Mouse (Mus musculus) cerebellum, adult 2 months (tissue): ENCODE results near the gene Tmprss11g. TPM values are rescaled to one million over a fixed set of nuclear protein-coding genes. Genes with fewer than 3 reads are reported as not detected.

Experiments
- DNase-seq, 2 experiments: peaks; one replicate each; pipeline ENCODE4 v3.0.0; 2021
- H3K27ac ChIP-seq: fragments of 200-500 bp; 2 replicates; pipeline ENCODE4 v1.5.1; 2012; ENCODE audit warnings: low read length, control low read depth, inconsistent platforms; ENCODE audit not compliant: insufficient read depth
- H3K27me3 ChIP-seq: fragments of 200-500 bp; 2 replicates; pipeline ENCODE4 v1.6.1; 2012; ENCODE audit warnings: inconsistent platforms, mild to moderate bottlenecking, low read length, moderate library complexity; ENCODE audit not compliant: control insufficient read depth, insufficient read depth
- H3K4me1 ChIP-seq: fragments of 200-500 bp; 2 replicates; pipeline ENCODE4 v1.6.1; 2011; ENCODE audit warnings: low read length; ENCODE audit not compliant: control insufficient read depth, insufficient read depth
- H3K4me3 ChIP-seq: fragments of 200-500 bp; replicated peaks from 2 replicates; pipeline ENCODE3; 2011; ENCODE audit warnings: mild to moderate bottlenecking, low read depth, low read length, control low read depth; ENCODE audit not compliant: insufficient read depth
- CTCF ChIP-seq: fragments of 200-500 bp; IDR thresholded peaks from 2 replicates; pipeline ENCODE4 v1.5.1; 2011; ENCODE audit warnings: low read depth, mild to moderate bottlenecking, control low read depth, low read length, moderate library complexity, borderline replicate concordance; ENCODE audit not compliant: insufficient read depth
- POLR2A ChIP-seq: fragments of 200-500 bp; IDR thresholded peaks from 2 replicates; pipeline ENCODE4 v1.6.1; 2011; ENCODE audit warnings: low read length, control low read depth, borderline replicate concordance; ENCODE audit not compliant: insufficient read depth
- WGBS: fragments of 180-500 bp; shearing (Covaris S2); methylation state at CpG from one replicate; pipeline ENCODE4 v1.1.7; 2018; 5-methylcytosine and 5-hydroxymethylcytosine counted together
- polyA plus RNA-seq: library from polyadenylated mRNA; depleted of rRNA; stranded (reverse); fragments of >200 nt; gene quantifications from 2 replicates; pipeline ENCODE4 v1.2.3, GENCODE M21; 2012; rRNA removed

Tmprss11g gene
- polyA plus RNA-seq, 1 experiment = not detected

GRCm38 (mm10) chr5:86468890-86469289 is 49.5 kb downstream of the Tmprss11g start, which contains the start of gene Tmprss11a:
Gene Tmprss11a, minus strand, starts transcription at chr5:86468990.
- DNase-seq = no peak
- 57% methylated on average over 4 of the region's 4 CpGs for WGBS
- Histone ChIP-seq H3K4me3 (no peak within 1 kb of the TSS), H3K27ac (no peak within 1 kb of the TSS), H3K27me3 (no peaks in the 10 kb centered on the region), H3K4me1 (no peaks in the 10 kb centered on the region)
- no peak for TF ChIP-seq CTCF
- TF ChIP-seq POLR2A = no peak

- no peaks in the 10 kb centered on the region for H3K4me1 ChIP-seq
- 90% methylated on average over 2 of the region's 2 CpGs for WGBS
- no peak for TF ChIP-seq CTCF
- no peak for TF ChIP-seq POLR2A
- no peak overlapping the region for H3K27ac ChIP-seq
- no peaks in the 10 kb centered on the region for H3K27me3 ChIP-seq
- DNase-seq = no peak
- no peak overlapping the region for H3K4me3 ChIP-seq
Measured at GRCm38 (mm10) chr5:86439306-86439705, 79.1 kb downstream of the Tmprss11g start.

- H3K27ac ChIP-seq = no peak overlapping the region
- no peaks in the 10 kb centered on the region for H3K27me3 ChIP-seq
- DNase-seq = peak in 1 of 2 experiments; percentile 4
- no peak overlapping the region for H3K4me3 ChIP-seq
- TF ChIP-seq CTCF (no peak), POLR2A (no peak)
- H3K4me1 ChIP-seq = no peaks in the 10 kb centered on the region
Measured at GRCm38 (mm10) chr5:86438548-86438947, 79.9 kb downstream of the Tmprss11g start.

Other genes with a start within 250 kb of the Tmprss11g start
- not detected in 2 replicates for gene Tmprss11c, start 229.3 kb downstream of the Tmprss11g start, polyA plus RNA-seq
- gene Tmprss11d, start 145.2 kb downstream of the Tmprss11g start, polyA plus RNA-seq = 0.06 and 0.07 TPM in 2 replicates
- gene Tmprss11a, start 49.6 kb downstream of the Tmprss11g start, polyA plus RNA-seq = 0.11 and 0.35 TPM in 2 replicates
- not detected in 2 replicates for gene Tmprss11f, start 113.8 kb upstream of the Tmprss11g start, polyA plus RNA-seq
- not detected in 2 replicates for gene Tmprss11b, start 157.8 kb upstream of the Tmprss11g start, polyA plus RNA-seq
- gene Tmprss11e, start 227.2 kb upstream of the Tmprss11g start, polyA plus RNA-seq = not detected in 2 replicates